Mouse (Mus musculus) myocyte (in vitro differentiated cells): Measurements from ENCODE around the gene Sbf2. TPM values are rescaled to one million over a fixed set of nuclear protein-coding genes. Genes with fewer than 3 reads are reported as not detected.

Experiments used
- H3K27me3 ChIP-seq: one replicate; pipeline ENCODE4 v1.6.1; 2011; ENCODE audit not compliant: control insufficient read depth, insufficient read depth, insufficient read length
- H3K36me3 ChIP-seq: one replicate; pipeline ENCODE4 v1.6.1; 2011; ENCODE audit not compliant: control insufficient read depth, insufficient read depth
- H3K4me2 ChIP-seq: one replicate; pipeline ENCODE4 v1.6.1; 2011; ENCODE audit warnings: low read depth, control low read depth
- H3K4me3 ChIP-seq: one replicate; pipeline ENCODE4 v1.5.1; 2011; ENCODE audit warnings: mild to moderate bottlenecking, control low read depth, moderate library complexity
- H3K79me2 ChIP-seq: one replicate; pipeline ENCODE4 v1.6.1; 2011; ENCODE audit not compliant: control insufficient read depth, insufficient read depth
- H3ac ChIP-seq: one replicate; pipeline ENCODE4 v1.6.1; 2011; ENCODE audit not compliant: control insufficient read depth, insufficient read length
- CEBPB ChIP-seq: IDR thresholded peaks from 2 replicates; pipeline ENCODE4 v1.6.1; 2011; ENCODE audit warnings: mild to moderate bottlenecking, moderate library complexity; ENCODE audit not compliant: poor library complexity, insufficient read depth, severe bottlenecking
- E2F4 ChIP-seq: IDR thresholded peaks from one replicate; pipeline ENCODE4 v1.6.1; 2011; ENCODE audit warnings: mild to moderate bottlenecking, control low read depth, moderate library complexity; ENCODE audit not compliant: insufficient read depth
- MAX ChIP-seq: IDR thresholded peaks from one replicate; pipeline ENCODE4 v1.6.1; 2011; ENCODE audit warnings: low read depth, mild to moderate bottlenecking, control low read depth
- MYOD1 ChIP-seq, 3 experiments: IDR thresholded peaks; one replicate each; pipeline ENCODE4 v1.6.1; 2011; ENCODE audit warnings: control low read depth in 2 of 3, low read depth in 2 of 3, mild to moderate bottlenecking in 2 of 3, moderate library complexity in 1 of 3; ENCODE audit not compliant: insufficient read length in 2 of 3, control insufficient read depth in 1 of 3
- MYOG ChIP-seq, 3 experiments: IDR thresholded peaks; one replicate each; pipeline ENCODE4 v1.6.1; 2011; ENCODE audit warnings: control low read depth in 2 of 3, low read depth in 2 of 3, mild to moderate bottlenecking in 2 of 3; ENCODE audit not compliant: insufficient read length in 2 of 3, control insufficient read depth in 1 of 3, insufficient read depth in 1 of 3
- POLR2A ChIP-seq: IDR thresholded peaks from one replicate; pipeline ENCODE4 v1.6.1; 2011; ENCODE audit warnings: low read depth, mild to moderate bottlenecking, control low read depth, moderate library complexity; ENCODE audit not compliant: insufficient read length
- POLR2AphosphoS2 ChIP-seq: IDR thresholded peaks from one replicate; pipeline ENCODE4 v1.6.1; 2011; ENCODE audit warnings: low read depth, control low read depth; ENCODE audit not compliant: insufficient read length
- REST ChIP-seq: IDR thresholded peaks from one replicate; pipeline ENCODE4 v1.6.1; 2011; ENCODE audit warnings: mild to moderate bottlenecking, control low read depth, moderate library complexity; ENCODE audit not compliant: insufficient read depth, insufficient read length
- SRF ChIP-seq: IDR thresholded peaks from one replicate; pipeline ENCODE4 v1.6.1; 2011; ENCODE audit warnings: low read depth; ENCODE audit not compliant: control insufficient read depth, insufficient read length
- TCF12 ChIP-seq: IDR thresholded peaks from one replicate; pipeline ENCODE4 v1.6.1; 2011; ENCODE audit warnings: mild to moderate bottlenecking, control low read depth; ENCODE audit not compliant: poor library complexity, insufficient read depth, severe bottlenecking
- TCF3 ChIP-seq: IDR thresholded peaks from one replicate; pipeline ENCODE4 v1.6.1; 2011; ENCODE audit warnings: low read depth, control low read depth; ENCODE audit not compliant: insufficient read length
- USF1 ChIP-seq: IDR thresholded peaks from one replicate; pipeline ENCODE4 v1.6.1; 2011; ENCODE audit warnings: low read depth, mild to moderate bottlenecking, control low read depth, moderate library complexity
- polyA plus RNA-seq: library from polyadenylated mRNA; unstranded; fragments of >200 nt; fragmentation: generic; extraction: Trizol; gene quantifications from one replicate; pipeline ENCODE4 v1.2.1, GENCODE M21; 2012; ENCODE audit warnings: missing spikeins

Gene Sbf2
- polyA plus RNA-seq, 1 experiment = 11.3 TPM

GRCm38 (mm10) chr7:110651091-110651490, 36.4 kb upstream of the Sbf2 start:
- Histone ChIP-seq H3ac (no peak overlapping the region), H3K4me3 (no peak overlapping the region), H3K4me2 (no peak overlapping the region), H3K27me3 (no peaks in the 10 kb centered on the region), H3K79me2 (no peaks in the 10 kb centered on the region), H3K36me3 (no peaks in the 10 kb centered on the region)
- TF ChIP-seq MAX (no peak), POLR2AphosphoS2 (no peak), MYOG (IDR thresholded peaks at IDR 0.05; ENCODE audit: control insufficient read depth in 1 of 3, insufficient read depth in 1 of 3, insufficient read length in 2 of 3, low read depth in 2 of 3) (no peak), USF1 (no peak), CEBPB (no peak), E2F4 (no peak), TCF12 (no peak), TCF3 (no peak), MYOD1 (IDR thresholded peaks at IDR 0.05; ENCODE audit: control insufficient read depth in 1 of 3, insufficient read length in 2 of 3, low read depth in 2 of 3) (no peak), POLR2A (no peak), REST (no peak), SRF (no peak)

DNA sequence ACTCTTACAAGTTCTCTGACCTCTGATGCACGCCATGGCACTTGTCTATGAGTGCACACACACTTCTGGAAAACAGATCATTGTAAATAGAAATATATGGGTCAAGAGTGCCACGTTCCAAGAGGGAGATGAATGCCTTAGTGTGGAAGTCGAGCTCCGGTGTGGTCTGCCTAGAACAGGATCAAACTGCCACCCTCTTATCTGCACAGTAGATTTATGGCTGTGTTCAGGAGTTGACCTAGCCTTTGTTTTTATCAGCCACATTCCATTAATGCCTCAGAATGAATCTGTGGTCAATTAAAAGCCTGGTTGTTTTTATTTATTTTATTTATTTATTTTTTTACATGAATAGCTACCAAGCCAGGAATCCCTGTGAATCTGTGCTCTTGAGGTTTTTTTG, 35.8 kb upstream of the Sbf2 start:
- no peak for TF ChIP-seq TCF3
- TF ChIP-seq MYOD1 (IDR thresholded peaks at IDR 0.05; ENCODE audit: control insufficient read depth in 1 of 3, insufficient read length in 2 of 3, low read depth in 2 of 3) = no peak
- no peak for TF ChIP-seq CEBPB
- no peak for TF ChIP-seq USF1
- no peak for TF ChIP-seq E2F4
- TF ChIP-seq TCF12 = no peak
- TF ChIP-seq REST = no peak
- TF ChIP-seq MAX = no peak
- TF ChIP-seq POLR2AphosphoS2 = no peak
- TF ChIP-seq SRF = no peak
- no peak for TF ChIP-seq MYOG (IDR thresholded peaks at IDR 0.05; ENCODE audit: control insufficient read depth in 1 of 3, insufficient read depth in 1 of 3, insufficient read length in 2 of 3, low read depth in 2 of 3)
- no peak for TF ChIP-seq POLR2A
- Histone ChIP-seq H3ac (no peak overlapping the region), H3K4me2 (no peak overlapping the region), H3K4me3 (no peak overlapping the region), H3K79me2 (no peaks in the 10 kb centered on the region), H3K27me3 (no peaks in the 10 kb centered on the region), H3K36me3 (no peaks in the 10 kb centered on the region)

DNA sequence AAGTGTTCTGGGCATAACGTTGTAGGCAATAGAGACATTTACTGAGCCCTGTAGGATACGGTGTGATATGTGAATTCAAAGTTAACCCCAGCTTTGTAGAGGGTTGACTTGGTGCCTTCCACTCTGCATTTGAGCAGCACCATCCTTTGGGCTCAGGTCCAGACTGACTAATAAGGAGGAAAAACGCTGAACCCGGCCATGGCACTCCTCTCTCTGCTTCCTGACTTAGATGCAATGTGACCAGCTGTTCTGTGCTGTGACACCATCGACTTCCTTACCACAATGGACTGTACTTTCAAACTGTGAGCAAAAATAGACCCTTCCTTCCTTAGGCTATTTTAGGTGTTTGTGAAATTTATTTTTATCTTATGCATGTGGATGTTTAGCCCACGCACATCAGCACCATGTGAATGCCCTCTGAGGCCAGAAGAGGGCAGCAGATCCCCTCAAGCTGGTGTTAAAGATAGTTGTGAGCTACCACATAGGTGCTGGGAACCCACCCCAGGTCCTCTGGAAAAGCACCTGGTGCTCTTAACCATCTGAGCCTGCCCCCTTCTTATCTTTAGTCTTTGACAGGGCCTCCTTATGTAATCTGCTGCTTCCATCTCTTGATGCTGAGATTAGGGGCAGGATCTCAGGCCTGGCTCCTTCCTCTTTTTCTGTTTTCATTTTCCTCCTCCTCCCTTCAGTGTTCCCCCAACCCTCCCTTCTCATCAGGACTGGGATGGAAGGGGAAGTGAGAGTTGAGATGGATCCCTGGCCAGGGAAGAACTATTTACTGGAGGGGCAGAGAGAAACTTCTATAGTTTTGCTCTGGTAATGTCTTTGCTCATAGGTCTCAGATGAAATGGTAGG, 34.6 kb upstream of the Sbf2 start:
- Histone ChIP-seq H3K79me2 (no peaks in the 10 kb centered on the region), H3K4me2 (no peak overlapping the region), H3ac (no peak overlapping the region), H3K4me3 (no peak overlapping the region), H3K36me3 (no peaks in the 10 kb centered on the region), H3K27me3 (no peaks in the 10 kb centered on the region)
- peak in 2 of 3 experiments; percentile 27 to 74 for TF ChIP-seq MYOD1 (IDR thresholded peaks at IDR 0.05; ENCODE audit: control insufficient read depth in 1 of 3, insufficient read length in 2 of 3, low read depth in 2 of 3)
- peak in 2 of 3 experiments; percentile 20 to 79 for TF ChIP-seq MYOG (IDR thresholded peaks at IDR 0.05; ENCODE audit: control insufficient read depth in 1 of 3, insufficient read depth in 1 of 3, insufficient read length in 2 of 3, low read depth in 2 of 3)
- TF ChIP-seq CEBPB = no peak
- no peak for TF ChIP-seq SRF

GRCm38 (mm10) chr7:110648455-110649085, 33.8 kb upstream of the Sbf2 start:
- Histone ChIP-seq H3K36me3 (no peaks in the 10 kb centered on the region), H3K27me3 (no peaks in the 10 kb centered on the region), H3K4me3 (no peak overlapping the region), H3ac (no peak overlapping the region), H3K4me2 (no peak overlapping the region), H3K79me2 (no peaks in the 10 kb centered on the region)
- TF ChIP-seq TCF12 (no peak), SRF (no peak), MYOG (IDR thresholded peaks at IDR 0.05; ENCODE audit: control insufficient read depth in 1 of 3, insufficient read depth in 1 of 3, insufficient read length in 2 of 3, low read depth in 2 of 3) (no peak), REST (no peak)
